21 mouse cellular contexts compared by ENCODE assay signal in the genomic region with DNA sequence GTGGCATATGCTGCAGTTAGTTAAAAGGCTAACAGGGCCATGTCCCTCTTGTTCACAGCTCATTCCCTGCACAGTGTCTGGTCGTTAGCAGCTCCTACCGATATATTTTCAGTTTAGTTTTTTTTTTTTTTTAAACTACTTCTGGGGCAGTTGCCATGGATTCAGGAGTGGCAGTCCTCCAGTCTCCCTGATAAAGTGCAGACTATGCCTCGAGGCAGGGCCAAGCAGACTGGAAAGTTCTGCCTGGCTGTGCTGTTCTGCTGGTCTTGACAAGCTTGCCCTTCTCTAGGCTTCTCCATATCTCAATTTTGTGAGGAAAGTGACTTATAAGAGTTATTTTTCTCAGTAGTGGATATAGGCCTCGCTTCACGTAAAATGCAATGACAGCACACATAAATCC.
DNase-seq lines count a peak whose midpoint lies in the region; ATAC-seq and TF ChIP-seq lines count a peak whose summit lies in the region.
"Had no signal": no experiment of that assay in that cellular context is flagged by ENCODE, and none has a peak within 500 bp of the region (broad histone marks: within the 10 kb centered on the region; RNA-seq: fewer than 3 reads in every experiment).

No protein-coding gene starts in this region.

- H3K9me3 ChIP-seq in forebrain, embryonic 16.5 days (ENCODE audit: control insufficient read depth, low read length), result no peaks in the 10 kb centered on the region
- 0 out of 2 replicates have a peak, but pooled peaks cover 2% of the 10 kb centered on the region for H3K9me3 ChIP-seq in forebrain, embryonic 10.5 days
- peaks cover 3% of the 10 kb centered on the region for H3K9me3 ChIP-seq in kidney, embryonic 16.5 days (ENCODE audit: low read length)
- H3K9me3 ChIP-seq in liver, postnatal 0 days (ENCODE audit: low read length), result no peaks in the 10 kb centered on the region; the same call in 1 of the 2 replicates
- H3K9me3 ChIP-seq: embryonic facial prominence, embryonic 15.5 days; liver, embryonic 13.5 days; lung, embryonic 15.5 days; midbrain, embryonic 13.5 days had no signal

- no peak for DNase-seq in forebrain, embryonic 10.5 days (ENCODE audit: extremely low spot score, low spot score)
- DNase-seq in kidney, postnatal 25 days, result no peak
- peak; percentile 61 for DNase-seq in MN1 (ENCODE audit: low spot score)
- DNase-seq in heart, postnatal 10 days, result peak; percentile 59 to 61
- no peak for DNase-seq in liver, postnatal 0 days
- DNase-seq: cerebellum, adult 2 months; cerebellum, postnatal 36 days; gastrocnemius, postnatal 25 days; kidney, adult 11 months; liver, embryonic 13.5 days had no signal

- H3K27ac ChIP-seq in forebrain, embryonic 16.5 days (ENCODE audit: low read length), result no peak overlapping the region
- H3K27ac ChIP-seq in forebrain, embryonic 10.5 days, result no peak overlapping the region
- H3K27ac ChIP-seq in kidney, embryonic 16.5 days (ENCODE audit: low read length), result no peak overlapping the region
- no peak overlapping the region for H3K27ac ChIP-seq in liver, postnatal 0 days (ENCODE audit: low read depth)
- H3K27ac ChIP-seq: embryonic facial prominence, embryonic 15.5 days; hindbrain, embryonic 14.5 days; kidney, postnatal 0 days; limb, embryonic 13.5 days; liver, embryonic 13.5 days; lung, embryonic 15.5 days; midbrain, embryonic 13.5 days had no signal

- H3K9ac ChIP-seq in forebrain, embryonic 16.5 days (replicated peaks; ENCODE audit: low read depth, low read length), result no peak overlapping the region
- H3K9ac ChIP-seq in kidney, embryonic 16.5 days (replicated peaks; ENCODE audit: low read length), result no peak overlapping the region
- no peak overlapping the region for H3K9ac ChIP-seq in liver, postnatal 0 days (replicated peaks)
- H3K9ac ChIP-seq: embryonic facial prominence, embryonic 15.5 days; hindbrain, embryonic 14.5 days; limb, embryonic 13.5 days; liver, embryonic 13.5 days; lung, embryonic 15.5 days; midbrain, embryonic 13.5 days had no signal

- ATAC-seq in forebrain, embryonic 16.5 days, result peak; percentile 27; the same call in 1 of the 2 replicates
- 0 out of 2 replicates have a peak, but pooled peaks have one; percentile 9 for ATAC-seq in kidney, embryonic 16.5 days (ENCODE audit: low FRiP score, low TSS enrichment)
- no peak for ATAC-seq in liver, postnatal 0 days
- ATAC-seq: activated CD4-positive, CD25-positive, alpha-beta regulatory T cell, adult 4 months; CD4-positive, CD25-positive, alpha-beta regulatory T cell, adult 4 months; midbrain, embryonic 13.5 days had no signal

- no peak for TF ChIP-seq CTCF in liver, postnatal 0 days (IDR thresholded peaks at IDR 0.05; ENCODE audit: low read depth)

- H3K4me1 ChIP-seq in forebrain, embryonic 16.5 days (replicated peaks; ENCODE audit: control insufficient read depth, insufficient read depth, low read length), result peaks cover 12% of the 10 kb centered on the region
- H3K4me1 ChIP-seq in forebrain, embryonic 10.5 days, result no peaks in the 10 kb centered on the region
- H3K4me1 ChIP-seq in kidney, embryonic 16.5 days (ENCODE audit: insufficient read depth, low read length), result no peaks in the 10 kb centered on the region
- peaks cover 9% of the 10 kb centered on the region; the same call in 1 of the 2 replicates for H3K4me1 ChIP-seq in liver, postnatal 0 days (ENCODE audit: insufficient read depth)
- H3K4me1 ChIP-seq: midbrain, embryonic 13.5 days had no signal

- no peak overlapping the region for H3K4me3 ChIP-seq in forebrain, embryonic 16.5 days (replicated peaks; ENCODE audit: low read length)
- no peak overlapping the region for H3K4me3 ChIP-seq in forebrain, embryonic 10.5 days
- H3K4me3 ChIP-seq in kidney, embryonic 16.5 days (ENCODE audit: low read length), result no peak overlapping the region
- no peak overlapping the region for H3K4me3 ChIP-seq in liver, postnatal 0 days (ENCODE audit: low read depth, low read length)
- H3K4me3 ChIP-seq: embryonic facial prominence, embryonic 15.5 days; limb, embryonic 13.5 days; liver, embryonic 13.5 days; lung, embryonic 15.5 days; midbrain, embryonic 13.5 days; myocyte had no signal

- no peak overlapping the region for H3K4me2 ChIP-seq in forebrain, embryonic 16.5 days (ENCODE audit: low read length)
- no peak overlapping the region for H3K4me2 ChIP-seq in kidney, embryonic 16.5 days (replicated peaks; ENCODE audit: low read depth, low read length)
- H3K4me2 ChIP-seq in liver, postnatal 0 days (ENCODE audit: low read depth, low read length), result no peak overlapping the region
- H3K4me2 ChIP-seq: embryonic facial prominence, embryonic 15.5 days; hindbrain, embryonic 14.5 days; limb, embryonic 13.5 days; liver, embryonic 13.5 days; lung, embryonic 15.5 days; midbrain, embryonic 13.5 days had no signal

- no peaks in the 10 kb centered on the region for H3K36me3 ChIP-seq in forebrain, embryonic 16.5 days (ENCODE audit: control insufficient read depth, insufficient read depth)
- no peaks in the 10 kb centered on the region for H3K36me3 ChIP-seq in forebrain, embryonic 10.5 days (replicated peaks)
- no peaks in the 10 kb centered on the region for H3K36me3 ChIP-seq in kidney, embryonic 16.5 days (ENCODE audit: insufficient read depth, low read length)
- no peaks in the 10 kb centered on the region for H3K36me3 ChIP-seq in liver, postnatal 0 days (replicated peaks; ENCODE audit: insufficient read depth, low read length)
- H3K36me3 ChIP-seq: embryonic facial prominence, embryonic 15.5 days; limb, embryonic 13.5 days; liver, embryonic 13.5 days; lung, embryonic 15.5 days; midbrain, embryonic 13.5 days had no signal

- WGBS in forebrain, embryonic 16.5 days, result 55% methylated on average over 5 of the region's 5 CpGs
- 84% methylated on average over 5 of the region's 5 CpGs for WGBS in forebrain, embryonic 10.5 days
- WGBS in kidney, embryonic 16.5 days, result 63% methylated on average over 5 of the region's 5 CpGs
- WGBS in liver, postnatal 0 days (ENCODE audit: insufficient replicate concordance), result 77% methylated on average over 5 of the region's 5 CpGs

- no peaks in the 10 kb centered on the region for H3K27me3 ChIP-seq in forebrain, embryonic 16.5 days (replicated peaks; ENCODE audit: control insufficient read depth, insufficient read depth, low read length)
- H3K27me3 ChIP-seq in forebrain, embryonic 10.5 days (ENCODE audit: poor library complexity, severe bottlenecking), result no peaks in the 10 kb centered on the region
- H3K27me3 ChIP-seq in kidney, embryonic 16.5 days (ENCODE audit: insufficient read depth, low read length), result no peaks in the 10 kb centered on the region
- H3K27me3 ChIP-seq in liver, postnatal 0 days (ENCODE audit: insufficient read depth, low read length), result no peaks in the 10 kb centered on the region
- H3K27me3 ChIP-seq: embryonic facial prominence, embryonic 15.5 days; limb, embryonic 13.5 days; liver, embryonic 13.5 days; lung, embryonic 15.5 days; midbrain, embryonic 13.5 days had no signal

- intact Hi-C loops in heart, postnatal 10 days (cut with DNase I), result no loop called here

- no peak for TF ChIP-seq EP300 in liver, postnatal 0 days (IDR thresholded peaks at IDR 0.05; ENCODE audit: low read depth)

Comparison
In these comparisons a context has a peak if more than half of its experiments do, and no peak if none do; other contexts are left out.
1. DNase-seq: peak in MN1 (single experiment) and heart, postnatal 10 days (2 of 2); none in forebrain, embryonic 10.5 days (single experiment), kidney, postnatal 25 days (0 of 2) and liver, postnatal 0 days (single experiment).